Mouse (Mus musculus): ENCODE data around the gene Hacd3. TPM values are rescaled to one million over a fixed set of nuclear protein-coding genes. Genes with fewer than 3 reads are reported as not detected.
"Not testable (repeated sequence)": the region's sequence is repeated elsewhere in the genome, so short reads cannot be mapped to it uniquely, and the experiment has no call there.

Gene Hacd3
- total and polyA plus RNA-seq, 3 experiments, result 3.3 to 48.1 (median 22.3) TPM

DNA sequence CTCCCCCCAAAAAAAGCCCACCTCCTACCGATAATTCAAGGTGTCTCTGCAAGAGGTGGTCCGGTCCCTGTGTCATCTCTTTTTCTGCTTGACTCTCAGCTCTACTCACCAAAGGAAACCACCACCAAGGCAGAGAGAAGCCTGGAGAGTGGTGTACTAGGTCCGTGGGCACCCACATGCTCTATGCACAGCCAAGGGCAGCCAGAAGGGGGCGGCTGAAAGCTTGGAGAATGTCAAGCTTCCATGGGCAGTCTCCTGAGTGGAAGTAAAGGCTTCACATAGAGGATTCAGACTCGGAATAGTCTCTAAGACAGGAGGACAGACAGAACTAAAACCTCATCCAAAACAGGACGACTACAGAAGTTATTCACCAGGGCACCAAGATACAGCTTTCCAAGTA lies 10.2 kb downstream of the Hacd3 start:
- no peak for DNase-seq (ENCODE audit: low spot score)
- TF ChIP-seq CTCF (IDR thresholded peaks at IDR 0.05; ENCODE audit: low read depth, low read length) (no peak), POLR2AphosphoS5 (IDR thresholded peaks at IDR 0.05; ENCODE audit: insufficient replicate concordance, low read depth, low read length) (no peak)
- Histone ChIP-seq H3K4me1 (ENCODE audit: insufficient read depth, low read depth, low read length) (peaks cover 30% of the 10 kb centered on the region), H3K9me3 (replicated peaks) (no peaks in the 10 kb centered on the region), H3K36me3 (replicated peaks) (peaks cover 62% of the 10 kb centered on the region), H3K27me3 (ENCODE audit: insufficient read depth, low read length) (no peaks in the 10 kb centered on the region), H3K4me3 (ENCODE audit: low read depth, low read length) (no peak overlapping the region)
- ATAC-seq (ENCODE audit: extremely low read depth, insufficient number of reproducible peaks, low FRiP score, poor library complexity, severe bottlenecking), result no peak

DNA sequence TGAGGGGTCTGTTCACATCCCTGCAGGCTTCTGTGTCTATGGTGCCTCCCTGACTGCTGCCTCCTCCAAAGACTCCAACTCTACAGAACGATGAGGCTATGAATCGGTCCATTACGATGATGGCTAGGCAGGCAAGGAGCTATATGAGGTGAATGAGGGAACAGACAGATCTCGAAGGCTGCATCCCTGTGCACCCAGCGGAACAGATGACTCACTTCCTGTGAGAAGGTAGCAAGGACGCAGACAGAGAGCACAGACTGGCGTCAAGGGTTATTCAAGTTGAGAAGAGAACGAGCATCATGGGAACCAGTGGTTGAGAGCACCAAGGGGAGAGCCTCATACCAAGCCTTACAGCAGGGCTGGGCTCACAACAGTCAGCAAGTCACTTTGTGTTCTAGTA lies 10.9 kb downstream of the Hacd3 start:
- DNase-seq (ENCODE audit: low spot score), result no peak
- TF ChIP-seq GATA2 (IDR thresholded peaks at IDR 0.05; ENCODE audit: borderline replicate concordance, low read depth, low read length), result no peak
- TF ChIP-seq GATA1 (IDR thresholded peaks at IDR 0.05; ENCODE audit: borderline replicate concordance, low read length), result no peak
- no peak for TF ChIP-seq POLR2AphosphoS5 (IDR thresholded peaks at IDR 0.05; ENCODE audit: insufficient replicate concordance, low read depth, low read length)
- no peak for TF ChIP-seq TAL1 (conservative IDR thresholded peaks at IDR 0.05; ENCODE audit: low read depth, low read length)
- TF ChIP-seq CTCF (IDR thresholded peaks at IDR 0.05; ENCODE audit: low read depth, low read length), result no peak

DNA sequence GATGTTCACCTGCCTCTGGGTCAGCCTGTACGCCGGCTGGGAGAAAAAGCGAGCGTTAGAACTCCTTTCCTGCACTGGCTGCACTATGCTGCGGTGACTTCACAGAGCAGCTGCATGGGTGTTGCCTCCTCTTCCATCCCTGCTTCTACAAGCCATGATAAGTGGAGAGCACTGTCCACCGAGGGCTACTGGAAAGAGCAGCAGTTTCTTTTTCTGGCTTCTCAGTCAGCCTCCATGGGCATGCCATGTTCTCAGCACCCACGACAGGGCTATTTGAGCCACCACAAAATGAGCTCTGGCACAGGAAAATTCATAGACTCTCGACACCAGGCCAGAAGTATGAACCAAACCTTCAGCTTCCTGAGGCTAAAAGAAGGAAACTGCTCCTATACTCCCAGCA lies 15.8 kb downstream of the Hacd3 start:
- Histone ChIP-seq H3K4me1 (ENCODE audit: insufficient read depth, low read depth, low read length) (peaks cover 14% of the 10 kb centered on the region), H3K36me3 (replicated peaks) (peaks cover 84% of the 10 kb centered on the region), H3K27me3 (ENCODE audit: insufficient read depth, low read length) (no peaks in the 10 kb centered on the region), H3K9me3 (replicated peaks) (no peaks in the 10 kb centered on the region), H3K4me3 (ENCODE audit: low read depth, low read length) (no peak overlapping the region)
- ATAC-seq (ENCODE audit: extremely low read depth, insufficient number of reproducible peaks, low FRiP score, poor library complexity, severe bottlenecking) (no peak), DNase-seq (ENCODE audit: low spot score) (no peak)
- TF ChIP-seq GATA1 (IDR thresholded peaks at IDR 0.05; ENCODE audit: borderline replicate concordance, low read length) (no peak), CTCF (IDR thresholded peaks at IDR 0.05; ENCODE audit: low read depth, low read length) (no peak), POLR2AphosphoS5 (IDR thresholded peaks at IDR 0.05; ENCODE audit: insufficient replicate concordance, low read depth, low read length) (no peak), GATA2 (IDR thresholded peaks at IDR 0.05; ENCODE audit: borderline replicate concordance, low read depth, low read length) (no peak), TAL1 (conservative IDR thresholded peaks at IDR 0.05; ENCODE audit: low read depth, low read length) (no peak)

More for the DNA sequence above, 10.9 kb downstream of the Hacd3 start:
- Histone ChIP-seq H3K4me3 (ENCODE audit: low read depth, low read length) (no peak overlapping the region), H3K4me1 (ENCODE audit: insufficient read depth, low read depth, low read length) (peaks cover 24% of the 10 kb centered on the region), H3K36me3 (replicated peaks) (peaks cover 67% of the 10 kb centered on the region), H3K27me3 (ENCODE audit: insufficient read depth, low read length) (no peaks in the 10 kb centered on the region), H3K9me3 (replicated peaks) (no peaks in the 10 kb centered on the region)
- no peak for ATAC-seq (ENCODE audit: extremely low read depth, insufficient number of reproducible peaks, low FRiP score, poor library complexity, severe bottlenecking)

DNA sequence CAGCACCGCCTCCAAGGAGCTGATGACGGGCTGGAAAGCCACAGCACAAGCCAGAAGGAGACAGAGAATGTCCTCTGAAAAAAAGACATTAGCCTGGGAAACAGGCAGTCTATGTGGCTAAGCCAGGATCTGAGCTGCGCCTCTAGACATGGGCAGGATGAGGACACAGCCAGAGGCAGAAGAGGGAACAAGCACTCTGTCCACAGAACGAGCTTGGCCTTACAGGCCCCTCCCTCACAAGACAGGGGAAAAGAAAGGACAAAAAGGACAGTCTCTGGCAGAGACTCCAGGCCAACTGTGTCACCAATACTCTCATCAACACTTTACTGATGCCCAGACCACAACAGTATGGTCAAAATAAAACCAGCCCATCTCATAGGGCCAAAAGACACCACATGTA lies 20.0 kb downstream of the Hacd3 start:
- Histone ChIP-seq H3K4me3 (ENCODE audit: low read depth, low read length) (no peak overlapping the region), H3K9me3 (replicated peaks) (no peaks in the 10 kb centered on the region), H3K27me3 (ENCODE audit: insufficient read depth, low read length) (no peaks in the 10 kb centered on the region), H3K4me1 (ENCODE audit: insufficient read depth, low read depth, low read length) (no peaks in the 10 kb centered on the region; the same call in 1 of the 2 replicates), H3K36me3 (replicated peaks) (peaks cover 88% of the 10 kb centered on the region)
- DNase-seq (ENCODE audit: low spot score) (no peak), ATAC-seq (ENCODE audit: extremely low read depth, insufficient number of reproducible peaks, low FRiP score, poor library complexity, severe bottlenecking) (no peak)
- TF ChIP-seq GATA1 (IDR thresholded peaks at IDR 0.05; ENCODE audit: borderline replicate concordance, low read length) (no peak), TAL1 (conservative IDR thresholded peaks at IDR 0.05; ENCODE audit: low read depth, low read length) (no peak), GATA2 (IDR thresholded peaks at IDR 0.05; ENCODE audit: borderline replicate concordance, low read depth, low read length) (no peak), POLR2AphosphoS5 (IDR thresholded peaks at IDR 0.05; ENCODE audit: insufficient replicate concordance, low read depth, low read length) (no peak), CTCF (IDR thresholded peaks at IDR 0.05; ENCODE audit: low read depth, low read length) (no peak)

DNA sequence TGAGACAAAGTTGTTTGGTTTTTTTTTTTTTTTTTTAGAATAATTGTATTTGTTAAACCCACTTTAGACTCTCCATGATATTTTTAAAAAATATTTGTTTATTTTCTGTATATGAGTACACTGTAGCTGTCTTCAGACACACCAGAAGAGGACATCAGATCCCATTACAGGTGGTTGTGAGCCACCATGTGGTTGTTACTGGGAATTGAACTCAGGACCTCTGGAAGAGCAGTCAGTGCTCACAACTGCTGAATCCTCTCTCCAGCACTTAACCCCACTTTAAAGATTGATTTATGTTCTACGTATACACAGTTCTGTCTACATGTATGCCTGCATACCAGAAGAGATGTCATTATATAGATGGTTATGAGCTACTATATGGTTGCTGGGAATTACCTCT lies 26.0 kb downstream of the Hacd3 start:
- not testable (repeated sequence) for H3K27me3 ChIP-seq (ENCODE audit: insufficient read depth, low read length); H3K9me3 ChIP-seq (replicated peaks); H3K4me3 ChIP-seq (ENCODE audit: low read depth, low read length); ATAC-seq (ENCODE audit: extremely low read depth, insufficient number of reproducible peaks, low FRiP score, poor library complexity, severe bottlenecking); H3K4me1 ChIP-seq (ENCODE audit: insufficient read depth, low read depth, low read length); DNase-seq (ENCODE audit: low spot score)
- peaks cover 86% of the 10 kb centered on the region for H3K36me3 ChIP-seq (replicated peaks)

DNA sequence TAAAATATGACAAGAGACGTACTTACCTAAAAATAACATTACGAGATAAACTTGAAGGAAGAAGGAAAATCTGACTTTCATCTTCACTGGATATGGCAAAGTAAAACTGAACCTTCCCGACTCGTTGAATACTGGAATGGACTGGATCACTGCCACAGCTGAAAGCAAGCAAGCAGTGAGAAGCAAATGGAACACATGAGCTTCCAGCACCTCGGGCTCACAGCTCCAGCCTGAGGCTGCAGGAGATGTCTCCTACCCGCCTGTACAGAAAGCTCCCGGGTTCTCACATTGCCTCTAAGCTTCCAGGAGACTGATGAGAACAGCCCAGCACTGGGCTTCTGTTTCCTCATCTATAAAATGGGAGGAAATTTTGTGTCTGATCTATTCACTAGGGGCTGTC lies 31.2 kb downstream of the Hacd3 start:
- H3K9me3 ChIP-seq (replicated peaks), result no peaks in the 10 kb centered on the region
- peaks cover 2% of the 10 kb centered on the region; the same call in 1 of the 2 replicates for H3K4me1 ChIP-seq (ENCODE audit: insufficient read depth, low read depth, low read length)
- H3K36me3 ChIP-seq (replicated peaks), result peaks cover 95% of the 10 kb centered on the region
- ATAC-seq (ENCODE audit: extremely low read depth, insufficient number of reproducible peaks, low FRiP score, poor library complexity, severe bottlenecking) (no peak), DNase-seq (ENCODE audit: low spot score) (no peak)
- no peaks in the 10 kb centered on the region for H3K27me3 ChIP-seq (ENCODE audit: insufficient read depth, low read length)
- H3K4me3 ChIP-seq (ENCODE audit: low read depth, low read length), result no peak overlapping the region
- TF ChIP-seq GATA1 (IDR thresholded peaks at IDR 0.05; ENCODE audit: borderline replicate concordance, low read length) (no peak), POLR2AphosphoS5 (IDR thresholded peaks at IDR 0.05; ENCODE audit: insufficient replicate concordance, low read depth, low read length) (no peak), TAL1 (conservative IDR thresholded peaks at IDR 0.05; ENCODE audit: low read depth, low read length) (no peak), CTCF (IDR thresholded peaks at IDR 0.05; ENCODE audit: low read depth, low read length) (no peak), GATA2 (IDR thresholded peaks at IDR 0.05; ENCODE audit: borderline replicate concordance, low read depth, low read length) (no peak)

DNA sequence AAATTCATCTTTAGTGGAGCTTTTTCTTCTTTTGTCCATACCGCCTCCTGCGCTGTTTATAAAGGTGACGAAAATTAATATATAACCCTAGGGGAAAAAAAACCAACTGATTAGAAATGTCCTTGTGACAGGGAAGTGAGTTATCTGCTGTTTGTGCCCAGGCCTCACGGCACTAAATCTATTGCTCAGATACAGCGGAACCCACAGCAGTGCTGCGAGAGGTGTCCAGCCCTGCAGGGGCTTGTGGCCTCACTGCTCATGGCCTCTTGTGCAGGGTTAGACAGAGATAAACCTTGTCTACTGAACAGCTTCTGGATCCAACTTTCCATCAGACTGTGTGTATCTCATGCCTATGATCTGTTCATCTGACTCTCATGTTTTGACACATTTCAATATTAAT lies 33.0 kb downstream of the Hacd3 start:
- TF ChIP-seq TAL1 (conservative IDR thresholded peaks at IDR 0.05; ENCODE audit: low read depth, low read length) (no peak), GATA1 (IDR thresholded peaks at IDR 0.05; ENCODE audit: borderline replicate concordance, low read length) (no peak), CTCF (IDR thresholded peaks at IDR 0.05; ENCODE audit: low read depth, low read length) (no peak), GATA2 (IDR thresholded peaks at IDR 0.05; ENCODE audit: borderline replicate concordance, low read depth, low read length) (no peak), POLR2AphosphoS5 (IDR thresholded peaks at IDR 0.05; ENCODE audit: insufficient replicate concordance, low read depth, low read length) (no peak)
- ATAC-seq (ENCODE audit: extremely low read depth, insufficient number of reproducible peaks, low FRiP score, poor library complexity, severe bottlenecking), result no peak
- Histone ChIP-seq H3K36me3 (replicated peaks) (peaks cover 97% of the 10 kb centered on the region), H3K4me3 (ENCODE audit: low read depth, low read length) (no peak overlapping the region), H3K4me1 (ENCODE audit: insufficient read depth, low read depth, low read length) (peaks cover 2% of the 10 kb centered on the region; the same call in 1 of the 2 replicates), H3K9me3 (replicated peaks) (no peaks in the 10 kb centered on the region), H3K27me3 (ENCODE audit: insufficient read depth, low read length) (no peaks in the 10 kb centered on the region)
- no peak for DNase-seq (ENCODE audit: low spot score)
